Comparison of ENCODE assay signal across 13 mouse cellular contexts in genomic region chr4:154741123-154741890, GRCm38 (mm10).
DNase-seq lines count a peak whose midpoint lies in the region; ATAC-seq and TF ChIP-seq lines count a peak whose summit lies in the region.
"Had no signal": no experiment of that assay in that cellular context is flagged by ENCODE, and none has a peak within 500 bp of the region (broad histone marks: within the 10 kb centered on the region; RNA-seq: fewer than 3 reads in every experiment).

No protein-coding gene starts in this region.

- intact Hi-C loops in heart, postnatal 36 days (cut with DNase I): no loop called here

- no peaks in the 10 kb centered on the region for H3K36me3 ChIP-seq in heart, postnatal 0 days (replicated peaks; ENCODE audit: control insufficient read depth, insufficient read depth, low read length)
- no peaks in the 10 kb centered on the region for H3K36me3 ChIP-seq in ES-Bruce4 (ENCODE audit: control insufficient read depth, insufficient read depth, low read length, poor library complexity, severe bottlenecking)
- no peaks in the 10 kb centered on the region for H3K36me3 ChIP-seq in limb, embryonic 14.5 days (ENCODE audit: control insufficient read depth, insufficient read depth, low read length)
- no peaks in the 10 kb centered on the region for H3K36me3 ChIP-seq in lung, postnatal 0 days (ENCODE audit: insufficient read depth, low read length)

- 62% methylated on average over 27 of the region's 27 CpGs for WGBS in heart, postnatal 0 days
- WGBS in limb, embryonic 14.5 days: 11% methylated on average over 27 of the region's 27 CpGs
- WGBS in lung, postnatal 0 days: 55% methylated on average over 27 of the region's 27 CpGs

- no peak for TF ChIP-seq POLR2A in ES-Bruce4 (IDR thresholded peaks at IDR 0.05; ENCODE audit: insufficient read depth, low read length)
- no peak for TF ChIP-seq POLR2A in brain, embryonic 14.5 days (IDR thresholded peaks at IDR 0.05; ENCODE audit: borderline replicate concordance, extremely low read depth, insufficient read depth, insufficient read length, poor library complexity, severe bottlenecking)
- no peak for TF ChIP-seq POLR2A in limb, embryonic 14.5 days (IDR thresholded peaks at IDR 0.05; ENCODE audit: borderline replicate concordance, extremely low read depth, insufficient read depth, insufficient read length)

- 0 out of 2 replicates have a peak, but pooled peaks have one; percentile 8 for TF ChIP-seq CTCF in heart, postnatal 0 days (IDR thresholded peaks at IDR 0.05; ENCODE audit: low read depth)
- TF ChIP-seq CTCF in ES-Bruce4 (IDR thresholded peaks at IDR 0.05; ENCODE audit: low read depth, low read length): peak; percentile 13
- peak; percentile 27; the same call in 1 of the 2 replicates for TF ChIP-seq CTCF in brain, embryonic 14.5 days (IDR thresholded peaks at IDR 0.05; ENCODE audit: borderline replicate concordance, extremely low read depth, insufficient read depth, insufficient read length)
- no peak for TF ChIP-seq CTCF in lung, postnatal 0 days (IDR thresholded peaks at IDR 0.05)

- ATAC-seq in heart, postnatal 0 days (ENCODE audit: insufficient read depth, low read depth): no peak
- ATAC-seq in limb, embryonic 14.5 days (ENCODE audit: low FRiP score, low read depth): peak; percentile 56
- ATAC-seq in lung, postnatal 0 days: no peak

- no peak for DNase-seq in heart, postnatal 0 days (ENCODE audit: low spot score)
- no peak for DNase-seq in heart, postnatal 36 days
- no peak for DNase-seq in brain, embryonic 14.5 days (ENCODE audit: low read depth)
- DNase-seq in limb, embryonic 14.5 days (ENCODE audit: low spot score): no peak
- no peak for DNase-seq in lung, postnatal 36 days
- no peak for DNase-seq in lung, postnatal 0 days (ENCODE audit: low spot score)
- DNase-seq: adrenal gland, postnatal 10 days; cerebellum, adult 11-12 months; kidney, adult 9 months; lung, postnatal 14 days; thymus, postnatal 14 days had no signal

- H3K27me3 ChIP-seq in heart, postnatal 0 days (ENCODE audit: control insufficient read depth, insufficient read depth, low read length): no peaks in the 10 kb centered on the region; the same call in 1 of the 2 replicates
- H3K27me3 ChIP-seq in ES-Bruce4 (ENCODE audit: control insufficient read depth, insufficient read depth, low read length, poor library complexity, severe bottlenecking): no peaks in the 10 kb centered on the region
- no peaks in the 10 kb centered on the region for H3K27me3 ChIP-seq in limb, embryonic 14.5 days (ENCODE audit: control insufficient read depth, insufficient read depth, low read length)
- H3K27me3 ChIP-seq in lung, postnatal 0 days (replicated peaks; ENCODE audit: insufficient read depth, low read length): no peaks in the 10 kb centered on the region

- H3K9me3 ChIP-seq in heart, postnatal 0 days (replicated peaks; ENCODE audit: control insufficient read depth, low read length): no peaks in the 10 kb centered on the region
- no peaks in the 10 kb centered on the region for H3K9me3 ChIP-seq in ES-Bruce4 (replicated peaks; ENCODE audit: control insufficient read depth, insufficient read depth, low read length, poor library complexity, severe bottlenecking)
- H3K9me3 ChIP-seq in limb, embryonic 14.5 days (ENCODE audit: control insufficient read depth, low read length): no peaks in the 10 kb centered on the region
- H3K9me3 ChIP-seq in lung, postnatal 0 days (ENCODE audit: low read length): no peaks in the 10 kb centered on the region

- H3K4me1 ChIP-seq in heart, postnatal 0 days (ENCODE audit: control insufficient read depth, insufficient read depth): peaks cover 5% of the 10 kb centered on the region; the same call in 1 of the 2 replicates
- no peaks in the 10 kb centered on the region for H3K4me1 ChIP-seq in ES-Bruce4 (ENCODE audit: control insufficient read depth, insufficient read depth, low read length)
- H3K4me1 ChIP-seq in limb, embryonic 14.5 days (ENCODE audit: control insufficient read depth, insufficient read depth, low read length): peaks cover 45% of the 10 kb centered on the region
- no peaks in the 10 kb centered on the region for H3K4me1 ChIP-seq in lung, postnatal 0 days (ENCODE audit: insufficient read depth, low read depth, low read length)

- H3K4me3 ChIP-seq in heart, postnatal 0 days (ENCODE audit: low read depth, low read length): no peak overlapping the region
- H3K4me3 ChIP-seq in ES-Bruce4 (ENCODE audit: low read depth, low read length): no peak overlapping the region
- no peak overlapping the region for H3K4me3 ChIP-seq in limb, embryonic 14.5 days (replicated peaks; ENCODE audit: low read length)
- H3K4me3 ChIP-seq in lung, postnatal 0 days (ENCODE audit: low read depth, low read length): no peak overlapping the region
- H3K4me3 ChIP-seq: erythroblast, embryonic 14.5 days had no signal

- TF ChIP-seq EP300 in heart, postnatal 0 days (IDR thresholded peaks at IDR 0.05; ENCODE audit: low read depth): no peak
- TF ChIP-seq EP300 in ES-Bruce4 (IDR thresholded peaks at IDR 0.05; ENCODE audit: insufficient read depth, low read depth, low read length): no peak
- TF ChIP-seq EP300 in lung, postnatal 0 days (IDR thresholded peaks at IDR 0.05): no peak

- no peak overlapping the region for H3K27ac ChIP-seq in heart, postnatal 0 days (ENCODE audit: low read depth)
- no peak overlapping the region for H3K27ac ChIP-seq in ES-Bruce4 (ENCODE audit: insufficient read depth, low read length)
- no peak overlapping the region for H3K27ac ChIP-seq in limb, embryonic 14.5 days (replicated peaks; ENCODE audit: low read depth, low read length)
- no peak overlapping the region for H3K27ac ChIP-seq in lung, postnatal 0 days (ENCODE audit: low read length)

- H3K9ac ChIP-seq in heart, postnatal 0 days (replicated peaks; ENCODE audit: low read depth, low read length): no peak overlapping the region
- no peak overlapping the region; the same call in 1 of the 2 replicates for H3K9ac ChIP-seq in ES-Bruce4 (ENCODE audit: low read depth, poor library complexity, severe bottlenecking)
- H3K9ac ChIP-seq in limb, embryonic 14.5 days (ENCODE audit: low read depth, low read length, severe bottlenecking): no peak overlapping the region
- H3K9ac ChIP-seq in lung, postnatal 0 days (replicated peaks; ENCODE audit: low read depth): no peak overlapping the region

- H3K4me2 ChIP-seq in heart, postnatal 0 days (ENCODE audit: low read depth, low read length): no peak overlapping the region
- peak overlapping the region; percentile 23; the same call in 1 of the 2 replicates for H3K4me2 ChIP-seq in limb, embryonic 14.5 days (replicated peaks; ENCODE audit: low read depth, low read length, severe bottlenecking)
- H3K4me2 ChIP-seq in lung, postnatal 0 days (replicated peaks; ENCODE audit: low read depth, low read length): no peak overlapping the region
